In the genomic region with DNA sequence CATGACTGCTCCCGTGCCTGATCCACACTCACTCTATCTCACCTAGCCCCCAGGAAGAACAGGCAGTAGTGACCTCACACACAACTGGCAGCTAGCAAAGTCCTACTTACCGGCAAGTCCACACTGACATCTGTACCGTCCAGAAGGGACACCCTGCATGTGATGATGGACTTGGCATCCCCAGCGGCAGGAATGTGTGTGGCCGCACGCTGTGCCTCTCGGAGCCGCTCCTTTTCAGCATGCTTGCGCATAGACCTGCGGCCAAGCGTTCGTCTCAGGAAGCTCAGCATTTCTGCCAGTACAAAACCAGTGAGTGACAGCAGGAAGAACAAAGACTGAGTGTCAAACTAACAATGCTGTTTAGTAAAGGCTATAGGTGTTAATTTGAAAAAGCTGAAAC, we compare ENCODE assay signal across 8 mouse cellular contexts. TPM values are rescaled to one million over a fixed set of nuclear protein-coding genes. Genes with fewer than 3 reads are reported as not detected.
DNase-seq lines count a peak whose midpoint lies in the region; ATAC-seq lines count a peak whose summit lies in the region.

No protein-coding gene starts in this region.

- H3K27me3 ChIP-seq in liver, embryonic 13.5 days = no peaks in the 10 kb centered on the region
- H3K27me3 ChIP-seq in liver, embryonic 11.5 days (replicated peaks; ENCODE audit: control insufficient read depth, insufficient read depth, low read length) = no peaks in the 10 kb centered on the region
- no peaks in the 10 kb centered on the region for H3K27me3 ChIP-seq in embryonic facial prominence, embryonic 11.5 days (ENCODE audit: control insufficient read depth, insufficient read depth, low read length)
- H3K27me3 ChIP-seq in hindbrain, embryonic 10.5 days (ENCODE audit: insufficient read depth, poor library complexity, severe bottlenecking) = no peaks in the 10 kb centered on the region

- no peak overlapping the region for H3K9ac ChIP-seq in liver, embryonic 13.5 days
- H3K9ac ChIP-seq in liver, embryonic 11.5 days (ENCODE audit: low read depth, low read length) = no peak overlapping the region
- no peak overlapping the region for H3K9ac ChIP-seq in embryonic facial prominence, embryonic 11.5 days (replicated peaks; ENCODE audit: low read length)

- no peak overlapping the region for H3K4me3 ChIP-seq in liver, embryonic 13.5 days (replicated peaks)
- no peak overlapping the region for H3K4me3 ChIP-seq in liver, embryonic 11.5 days (ENCODE audit: low read depth, low read length)
- no peak overlapping the region for H3K4me3 ChIP-seq in embryonic facial prominence, embryonic 11.5 days (ENCODE audit: low read depth, low read length)
- no peak overlapping the region for H3K4me3 ChIP-seq in hindbrain, embryonic 10.5 days

- no peaks in the 10 kb centered on the region for H3K9me3 ChIP-seq in liver, embryonic 13.5 days (replicated peaks)
- H3K9me3 ChIP-seq in liver, embryonic 11.5 days (ENCODE audit: control insufficient read depth, low read length) = no peaks in the 10 kb centered on the region
- no peaks in the 10 kb centered on the region for H3K9me3 ChIP-seq in embryonic facial prominence, embryonic 11.5 days (replicated peaks; ENCODE audit: control insufficient read depth, low read length)
- no peaks in the 10 kb centered on the region for H3K9me3 ChIP-seq in hindbrain, embryonic 10.5 days

- WGBS in liver, embryonic 13.5 days (ENCODE audit: insufficient replicate concordance) = 60% methylated on average over 12 of the region's 12 CpGs
- 66% methylated on average over 12 of the region's 12 CpGs for WGBS in liver, embryonic 11.5 days
- WGBS in embryonic facial prominence, embryonic 11.5 days = 43% methylated on average over 12 of the region's 12 CpGs
- WGBS in hindbrain, embryonic 10.5 days = 33% methylated on average over 12 of the region's 12 CpGs

- ATAC-seq in liver, embryonic 13.5 days (ENCODE audit: low read depth) = peak; percentile 7; the same call in 1 of the 2 replicates
- ATAC-seq in liver, embryonic 11.5 days (replicated peaks; ENCODE audit: low FRiP score) = no peak
- peak; percentile 72 for ATAC-seq in embryonic facial prominence, embryonic 11.5 days (replicated peaks; ENCODE audit: insufficient number of reproducible peaks, low FRiP score, low TSS enrichment, low read depth)

- peaks cover 25% of the 10 kb centered on the region for H3K4me1 ChIP-seq in liver, embryonic 13.5 days (replicated peaks)
- H3K4me1 ChIP-seq in liver, embryonic 11.5 days (replicated peaks; ENCODE audit: control insufficient read depth, insufficient read depth, low read length) = 0 out of 2 replicates have a peak, but pooled peaks cover 2% of the 10 kb centered on the region
- no peaks in the 10 kb centered on the region for H3K4me1 ChIP-seq in embryonic facial prominence, embryonic 11.5 days (ENCODE audit: control insufficient read depth, insufficient read depth, low read length)
- H3K4me1 ChIP-seq in hindbrain, embryonic 10.5 days (replicated peaks) = peaks cover 20% of the 10 kb centered on the region

- no peak overlapping the region for H3K4me2 ChIP-seq in liver, embryonic 13.5 days
- no peak overlapping the region for H3K4me2 ChIP-seq in liver, embryonic 11.5 days
- no peak overlapping the region for H3K4me2 ChIP-seq in embryonic facial prominence, embryonic 11.5 days (ENCODE audit: low read depth, low read length)

- DNase-seq in liver, embryonic 13.5 days = no peak
- no peak for DNase-seq in liver, embryonic 11.5 days (ENCODE audit: low spot score)
- DNase-seq in embryonic facial prominence, embryonic 11.5 days (ENCODE audit: low spot score) = peak; percentile 61
- peak; percentile 64 for DNase-seq in hindbrain, embryonic 10.5 days (ENCODE audit: low spot score)
- DNase-seq in lung, postnatal 36 days = peak; percentile 56
- DNase-seq in adrenal gland, postnatal 10 days = no peak
- DNase-seq in left cerebral cortex, adult 11 months (ENCODE audit: low spot score) = no peak
- DNase-seq in layer of hippocampus, postnatal 25 days (ENCODE audit: extremely low spot score in 1 of 2, low spot score in 1 of 2) = no peak

- no peak overlapping the region for H3K27ac ChIP-seq in liver, embryonic 13.5 days
- no peak overlapping the region for H3K27ac ChIP-seq in liver, embryonic 11.5 days (ENCODE audit: low read depth, low read length)
- no peak overlapping the region for H3K27ac ChIP-seq in embryonic facial prominence, embryonic 11.5 days (replicated peaks; ENCODE audit: low read depth, low read length)
- no peak overlapping the region for H3K27ac ChIP-seq in hindbrain, embryonic 10.5 days

- no peaks in the 10 kb centered on the region for H3K36me3 ChIP-seq in liver, embryonic 13.5 days
- H3K36me3 ChIP-seq in liver, embryonic 11.5 days (ENCODE audit: control insufficient read depth, insufficient read depth, low read length) = no peaks in the 10 kb centered on the region; the same call in 1 of the 2 replicates
- no peaks in the 10 kb centered on the region for H3K36me3 ChIP-seq in embryonic facial prominence, embryonic 11.5 days (replicated peaks; ENCODE audit: control insufficient read depth, insufficient read depth, low read depth, low read length)
- peaks cover 11% of the 10 kb centered on the region for H3K36me3 ChIP-seq in hindbrain, embryonic 10.5 days

RNA-seq across cellular contexts. Expression of a gene that starts 6.4 kb away (rescaled TPM):
- 11.8 and 15.6 TPM in 2 replicates for polyA plus RNA-seq in liver, embryonic 13.5 days (2015; fragmentation: Nextera tagmentation; extraction: Ambion mirVana)
- 26.2 and 29.0 TPM in 2 replicates for polyA plus RNA-seq in liver, embryonic 11.5 days (2014; fragmentation: Nextera tagmentation; extraction: Ambion mirVana)
- polyA plus RNA-seq in embryonic facial prominence, embryonic 11.5 days (2014; fragmentation: Nextera tagmentation; extraction: Ambion mirVana) = 21.4 and 25.6 TPM in 2 replicates
- 31.8 and 40.4 TPM in 2 replicates for polyA plus RNA-seq in hindbrain, embryonic 10.5 days (2016; fragmentation: Nextera tagmentation; extraction: Ambion mirVana)
- total RNA-seq in adrenal gland, postnatal 10 days (2021) = 10 to 100 TPM; 10.4 to 11.0 TPM
- 1 to 10 TPM; 4.9 to 5.5 TPM for total RNA-seq in layer of hippocampus, postnatal 25 days (2021)

Comparison
In these comparisons a context has a peak if more than half of its experiments do, and no peak if none do; other contexts are left out.
1. DNase-seq: peak in embryonic facial prominence, embryonic 11.5 days (single experiment), hindbrain, embryonic 10.5 days (single experiment) and lung, postnatal 36 days (single experiment); none in liver, embryonic 13.5 days (single experiment), liver, embryonic 11.5 days (single experiment), adrenal gland, postnatal 10 days (single experiment), left cerebral cortex, adult 11 months (single experiment) and layer of hippocampus, postnatal 25 days (0 of 2).